Mouse (Mus musculus) cerebellum, adult 8-10 months (tissue): ENCODE measurements around the gene Plod1.
A peak's percentile ranks its signal among the peaks of the same experiment; 100 is the strongest.

Experiments
- DNase-seq: peaks from one replicate; pipeline ENCODE4 v3.0.0; 2022

Gene Plod1

DNA sequence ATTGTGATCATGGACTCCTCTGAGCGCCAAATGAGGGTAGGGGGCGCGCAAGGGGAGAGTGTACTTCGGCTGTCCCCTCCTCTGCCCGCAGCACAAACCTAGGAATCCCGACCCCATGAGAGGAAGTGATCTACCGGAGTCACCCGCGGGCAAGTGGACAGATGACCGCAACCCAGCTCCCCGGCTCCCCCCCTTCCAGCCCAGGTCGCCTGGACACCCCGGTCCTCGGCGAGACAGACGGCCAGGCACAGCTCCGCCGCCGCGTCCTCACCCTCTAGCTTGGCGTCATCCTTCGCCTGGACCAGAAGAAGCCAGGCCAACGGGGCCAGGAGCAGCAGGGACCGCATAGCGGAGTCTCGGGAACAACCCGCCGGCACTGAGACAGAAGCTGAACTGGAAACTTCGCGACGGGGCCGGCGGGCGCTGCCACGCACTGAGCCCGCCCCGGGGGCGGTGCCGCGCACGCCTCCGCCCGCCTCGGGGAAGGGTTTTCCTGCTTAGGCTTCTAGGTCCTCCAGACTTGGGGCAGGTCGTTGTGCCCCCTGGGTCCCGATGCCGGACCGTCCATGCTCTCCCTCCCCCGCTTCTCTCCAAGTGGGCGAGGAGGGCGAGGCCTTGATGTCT, at the start of gene Plod1:
Plod1 (minus strand) TSS at position 437 of the 624 bp plus-strand sequence.
- DNase-seq: peak; percentile 60

DNA sequence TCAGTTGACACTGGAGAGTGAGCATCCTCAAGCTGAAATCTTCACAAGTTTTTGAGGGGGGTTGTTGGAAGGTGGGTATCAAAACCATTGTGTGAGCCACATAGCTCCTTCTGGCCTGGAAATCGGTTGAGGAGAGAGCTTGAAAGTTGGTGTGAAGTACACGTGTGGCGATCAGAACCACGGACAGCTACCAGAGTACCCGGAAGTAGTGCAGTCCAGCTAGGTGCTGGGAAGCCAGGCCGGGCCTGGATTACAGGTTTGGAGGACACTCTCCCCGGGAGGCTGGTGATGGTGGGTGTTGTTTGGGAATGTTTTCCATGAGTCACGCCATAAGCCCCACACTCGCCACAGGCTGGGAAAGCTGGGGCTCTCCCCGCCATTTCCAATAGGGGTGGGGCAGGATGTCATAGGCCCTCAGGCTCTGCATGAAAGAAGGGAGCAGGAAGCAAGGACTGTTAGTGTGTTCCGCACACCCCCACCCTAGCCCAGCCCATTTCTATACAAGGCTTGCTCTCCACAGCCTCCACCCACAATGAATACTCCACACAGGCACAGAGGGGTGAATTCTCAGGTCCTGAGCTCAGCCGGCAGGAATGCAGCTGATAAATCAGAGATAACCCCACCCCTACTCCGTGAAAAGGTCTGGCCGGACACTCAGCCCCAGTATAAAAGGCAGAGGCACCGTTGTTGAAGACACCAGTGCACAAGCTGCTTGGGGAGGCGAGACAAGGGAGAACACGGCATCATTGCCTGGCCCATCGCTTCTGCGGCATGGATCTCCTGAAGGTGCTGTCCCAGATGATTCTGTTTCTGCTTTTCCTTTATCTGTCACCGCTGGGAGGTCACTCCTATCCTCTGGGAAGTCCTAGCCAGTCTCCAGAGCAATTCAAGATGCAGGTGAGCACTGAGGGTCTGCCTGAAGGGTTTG, 48.9 kb upstream of the Plod1 start, which contains the start of gene Nppb:
Nppb (plus strand) TSS at position 584 of the 928 bp plus-strand sequence.
- DNase-seq: no peak

DNA sequence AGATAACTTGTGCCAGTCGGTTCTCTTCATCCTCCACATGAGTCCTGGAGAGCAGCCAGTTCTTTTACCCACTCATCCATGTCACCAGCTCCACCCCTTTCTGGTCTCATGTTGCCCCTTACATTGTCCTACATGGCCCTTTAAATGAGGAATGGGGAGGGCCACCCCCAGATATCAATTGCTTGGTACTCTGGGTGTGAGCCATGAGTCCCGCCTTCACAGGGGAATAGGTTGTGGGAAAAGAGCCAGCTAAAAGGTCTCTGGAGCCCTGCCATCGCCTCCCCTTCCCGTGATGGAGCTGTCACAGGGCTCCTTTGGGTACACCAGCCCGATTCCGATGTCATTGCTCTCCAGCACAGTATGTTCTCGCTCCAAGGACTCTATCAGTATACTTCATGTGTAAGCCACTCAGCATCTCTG, 42.9 kb upstream of the Plod1 start:
- no peak for DNase-seq

DNA sequence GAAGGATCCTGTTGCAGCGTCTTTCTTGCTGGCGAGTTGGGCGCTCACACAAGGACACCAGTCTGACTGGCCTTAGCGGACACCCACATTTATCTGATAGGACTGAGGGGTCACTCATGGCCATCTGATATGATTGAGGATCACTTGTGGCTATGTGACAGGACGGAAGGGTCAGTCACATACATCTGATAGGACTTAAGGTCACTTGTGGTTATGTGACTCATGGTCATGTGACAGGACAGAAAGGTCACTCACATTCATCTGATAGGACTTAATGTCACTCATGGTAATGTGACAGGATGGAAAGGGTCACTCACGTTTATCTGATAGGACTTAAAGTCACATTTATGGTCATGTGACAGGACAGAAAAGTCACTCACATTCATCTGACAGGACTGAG, 41.8 kb upstream of the Plod1 start:
- no peak for DNase-seq

DNA sequence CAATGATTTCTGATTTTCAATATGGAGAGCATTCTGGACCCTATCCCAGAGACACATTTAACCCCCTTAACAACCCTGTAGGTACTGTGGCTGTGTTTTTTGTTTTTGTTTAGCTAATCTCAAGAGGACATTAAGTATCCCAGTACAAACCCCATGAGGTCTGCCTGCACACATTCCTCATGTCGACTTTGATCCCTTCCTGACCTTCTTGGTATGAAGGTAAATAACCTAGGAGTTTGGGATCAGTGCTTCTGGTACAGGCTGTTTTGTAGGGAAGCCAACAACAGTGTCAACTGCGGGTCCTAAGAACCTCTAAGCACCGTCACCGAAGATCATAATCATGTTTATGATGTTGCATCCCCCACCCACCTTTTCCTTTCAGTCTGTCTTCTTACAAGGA, 41.2 kb upstream of the Plod1 start:
- DNase-seq: no peak

DNA sequence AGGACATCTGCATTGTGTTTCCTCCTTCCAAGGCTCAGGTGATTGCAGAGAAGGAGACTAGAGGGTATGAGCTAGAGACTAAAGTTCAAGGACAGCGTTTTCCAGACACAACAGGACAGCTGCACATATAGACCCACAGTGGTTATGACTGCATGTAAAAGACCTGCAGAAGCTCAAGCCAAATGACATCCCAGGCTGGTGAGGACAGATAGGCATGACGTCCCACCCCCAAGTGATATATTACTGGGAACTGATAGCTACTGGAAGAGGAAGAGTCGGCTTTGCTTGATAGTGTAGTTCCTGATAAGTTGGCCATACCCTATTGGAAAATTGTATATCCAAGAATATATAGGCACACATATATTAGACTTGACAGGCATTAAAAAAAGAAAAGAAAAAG, 39.7 kb upstream of the Plod1 start:
- DNase-seq: no peak

DNA sequence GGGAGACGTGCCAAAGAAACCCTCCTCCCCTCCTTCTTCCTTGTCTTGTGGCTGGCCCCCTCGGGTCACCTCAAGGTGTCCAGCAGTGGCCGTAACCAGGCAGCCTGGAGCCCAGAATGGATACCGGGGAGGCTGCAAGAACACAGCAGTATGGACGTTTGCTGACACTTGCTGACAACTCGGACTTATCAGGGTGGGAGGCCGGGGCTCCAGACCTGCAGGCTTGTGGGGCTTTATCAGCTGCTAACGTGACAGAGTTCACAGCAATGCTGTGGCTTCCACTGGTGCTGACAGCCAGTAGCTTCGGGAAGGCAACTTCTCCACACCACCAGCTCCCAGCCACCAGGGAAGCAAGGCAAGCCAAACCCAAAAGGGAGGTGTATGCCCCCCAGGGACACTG, 32.8 kb upstream of the Plod1 start:
- no peak for DNase-seq

DNA sequence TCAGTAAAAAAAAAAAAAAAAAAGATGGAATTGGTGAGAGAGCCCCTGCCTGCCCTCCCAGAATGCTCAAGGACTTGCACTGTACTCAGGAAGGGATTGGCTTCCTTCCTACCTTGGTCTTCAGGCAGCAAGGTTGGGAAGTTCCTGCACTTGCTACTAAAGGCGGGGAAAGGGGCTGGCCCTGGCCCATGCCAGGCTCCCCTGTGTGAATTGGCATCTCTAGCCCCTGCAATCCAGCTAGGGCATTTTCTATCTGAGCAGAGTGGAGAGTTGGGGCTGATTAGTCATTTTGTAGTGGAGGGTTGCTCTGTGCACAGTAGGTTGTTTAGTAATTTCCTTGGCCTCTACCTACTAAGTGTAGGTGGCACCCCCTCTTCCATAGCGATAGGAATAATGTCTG, 32.2 kb upstream of the Plod1 start:
- DNase-seq: no peak

DNA sequence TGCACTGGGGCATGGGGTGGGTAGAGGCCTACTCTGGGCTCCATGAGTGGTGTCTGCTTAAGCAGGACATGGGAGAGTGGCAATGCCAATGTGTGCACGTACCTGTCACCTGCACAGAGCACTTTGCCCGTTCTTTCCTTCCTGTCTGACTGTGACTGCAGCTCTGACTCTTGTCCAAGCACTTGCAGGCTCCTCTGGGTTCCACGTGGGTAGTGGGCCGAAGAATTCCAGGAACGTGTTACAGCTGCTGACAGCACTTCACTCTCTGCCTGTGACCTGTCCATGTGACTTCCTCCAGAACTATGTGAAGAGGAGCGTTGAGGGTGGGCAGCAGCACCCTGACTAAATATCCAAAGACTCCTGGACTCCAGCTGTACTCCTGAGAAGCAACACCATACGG, 29.1 kb upstream of the Plod1 start:
- DNase-seq: no peak

DNA sequence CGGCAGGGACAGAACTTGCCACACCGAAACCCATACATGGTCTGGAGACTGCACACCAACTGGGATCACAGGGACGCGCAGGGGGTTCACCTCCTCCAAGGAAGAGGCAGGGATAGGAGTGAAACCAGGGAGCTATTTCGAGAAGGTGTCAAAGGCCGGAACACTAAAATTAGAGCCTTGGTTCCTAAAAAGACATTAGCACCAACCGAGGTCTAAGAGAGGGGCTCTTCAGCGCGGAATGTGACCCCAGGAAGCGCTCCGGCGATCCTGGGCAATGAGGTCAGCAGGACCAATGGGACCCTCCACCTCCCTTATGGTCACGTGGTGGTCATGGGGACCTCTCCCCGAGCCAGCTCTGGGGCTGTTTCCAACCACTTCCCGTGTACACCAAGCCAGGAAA, 27.1 kb upstream of the Plod1 start:
- no peak for DNase-seq

DNA sequence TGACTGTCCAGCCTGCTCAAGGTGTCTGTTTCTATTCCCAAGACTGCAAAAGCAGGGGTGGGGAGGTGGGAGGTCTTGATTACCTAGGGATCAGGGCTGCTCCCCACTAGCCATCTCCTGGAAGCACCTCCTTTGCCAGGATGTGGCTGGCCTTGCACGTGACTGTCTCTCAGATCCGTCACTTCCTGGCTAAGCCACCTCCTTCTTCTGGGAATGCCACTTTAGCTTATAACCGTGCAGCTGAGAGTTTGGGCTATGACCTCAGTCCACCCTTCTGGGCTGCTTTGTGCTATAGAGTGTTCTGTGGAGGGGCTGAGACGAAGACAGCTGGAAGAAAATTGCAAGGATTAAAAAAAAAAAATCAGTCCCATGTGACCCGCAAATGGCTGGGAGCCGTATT, 26.2 kb upstream of the Plod1 start:
- DNase-seq: no peak

DNA sequence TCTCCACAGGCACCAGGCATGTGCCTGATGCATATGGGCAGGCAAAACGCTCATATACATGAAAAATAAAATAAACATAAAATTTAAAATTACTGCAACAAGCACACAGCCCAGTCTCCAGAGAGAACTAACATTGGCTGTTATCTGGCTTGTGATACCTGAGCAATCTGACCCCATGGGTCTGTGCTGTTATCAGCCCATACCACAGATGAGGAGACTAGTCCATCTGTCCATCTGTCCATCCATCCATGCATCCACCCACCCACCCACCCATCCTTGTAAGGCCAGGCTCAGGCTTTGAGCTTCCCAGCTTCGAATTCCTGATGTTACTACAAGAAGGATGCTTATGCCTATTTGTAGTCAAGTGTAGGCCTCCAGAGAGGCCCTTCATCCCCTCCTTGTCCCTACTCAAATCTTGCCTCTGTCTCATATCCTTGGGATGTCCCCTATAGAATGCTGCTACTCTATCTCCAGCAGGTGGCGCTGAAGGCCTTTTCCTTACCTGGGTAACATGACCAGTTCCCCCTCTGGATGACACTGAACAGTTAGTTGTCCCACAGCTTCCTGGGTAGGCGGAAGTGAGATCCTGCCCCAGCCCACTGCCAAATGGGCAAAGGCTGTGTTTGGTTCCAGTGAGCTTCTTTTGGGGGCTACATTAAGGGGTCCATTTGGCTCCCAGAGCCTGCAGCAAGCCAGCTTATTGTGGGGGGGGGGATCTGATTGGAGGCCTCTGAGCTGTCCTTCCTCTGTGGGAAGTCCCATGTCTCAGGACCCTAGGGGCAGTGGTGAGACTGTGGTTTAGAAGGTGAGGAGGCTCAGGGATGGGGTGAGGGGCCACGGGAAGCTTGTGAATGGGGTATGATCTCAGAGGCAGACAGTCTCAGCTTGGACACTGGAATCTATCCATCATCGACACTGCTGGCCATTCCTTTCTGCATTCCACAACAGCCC, 23.6 kb upstream of the Plod1 start:
- DNase-seq: no peak

DNA sequence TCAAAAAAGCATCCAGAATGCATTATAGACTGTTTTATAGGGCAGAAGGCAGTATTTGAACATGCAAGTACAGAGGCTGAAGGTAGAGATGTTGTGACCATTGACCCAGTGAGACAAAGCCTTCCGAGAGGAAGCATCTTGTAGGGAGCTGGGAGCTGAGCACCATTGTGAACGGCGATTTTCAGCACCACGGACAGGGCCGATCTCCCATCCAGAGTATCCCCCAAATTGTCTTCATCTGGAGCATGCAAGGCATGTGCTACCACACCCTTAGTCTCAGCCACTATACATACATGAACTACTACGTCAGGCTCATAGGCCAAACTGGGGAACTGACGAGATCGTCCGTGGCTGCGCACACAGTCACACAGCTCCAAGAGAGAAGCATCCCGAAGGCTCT, 20.6 kb upstream of the Plod1 start:
- no peak for DNase-seq

DNA sequence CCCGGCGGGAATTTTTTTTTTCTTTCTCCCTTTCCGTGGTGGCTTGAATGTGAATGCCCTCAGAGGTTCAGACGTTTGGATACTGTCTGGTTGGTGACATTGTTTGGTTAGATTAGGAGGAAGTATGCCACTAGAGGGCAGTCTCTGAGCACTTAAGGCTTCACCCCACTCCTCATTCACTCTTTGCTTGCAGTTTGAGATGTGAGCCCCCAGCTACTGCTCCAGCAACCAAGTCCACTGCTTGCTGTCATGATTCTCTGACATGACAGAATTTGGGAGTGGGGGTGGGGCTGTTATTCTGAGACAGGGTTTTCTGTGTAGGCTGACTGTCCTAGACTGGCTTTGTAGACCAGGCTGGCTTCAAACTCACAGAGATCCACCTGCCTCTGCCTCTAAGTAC, 17.0 kb upstream of the Plod1 start:
- DNase-seq: no peak

DNA sequence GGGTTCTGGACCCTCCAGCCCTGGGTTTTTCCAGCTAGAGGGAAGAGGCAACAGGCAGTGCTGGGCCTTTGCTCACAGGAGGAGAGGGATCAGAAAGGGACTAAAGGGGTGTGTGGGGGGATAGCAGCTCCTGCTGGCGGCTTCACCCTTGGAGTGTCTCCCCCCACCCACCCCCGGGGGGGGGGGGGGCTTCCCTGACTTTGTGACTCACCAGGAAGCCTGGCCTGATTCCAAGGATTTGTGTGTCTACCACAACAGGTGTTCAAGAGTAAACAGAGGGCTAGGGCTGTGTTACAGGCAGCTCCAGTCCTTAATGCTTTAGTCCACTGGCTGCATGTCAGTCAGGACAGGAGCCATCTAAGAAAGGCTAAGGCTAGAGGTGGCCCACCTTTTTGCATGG, 10.9 kb upstream of the Plod1 start:
- DNase-seq: no peak

DNA sequence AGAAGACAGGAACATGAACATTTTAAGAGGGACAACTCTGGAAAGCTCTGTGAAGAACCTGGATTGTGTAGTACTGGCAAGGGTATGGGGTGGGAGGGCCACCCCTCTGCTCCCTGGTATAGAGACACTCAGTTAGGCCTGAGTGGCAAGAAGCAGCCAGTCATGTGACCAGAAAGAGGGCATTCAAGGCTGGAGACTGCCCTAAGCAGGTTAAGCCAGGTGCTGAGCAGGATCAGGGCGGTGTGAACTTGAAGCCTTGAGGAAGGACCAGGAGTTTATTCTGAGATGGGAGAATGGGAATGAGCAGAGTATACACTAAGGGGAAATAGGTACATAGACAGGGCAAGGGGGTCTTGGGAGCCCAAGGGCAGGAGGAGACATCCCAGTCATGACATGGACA, 6.4 kb upstream of the Plod1 start:
- DNase-seq: no peak

DNA sequence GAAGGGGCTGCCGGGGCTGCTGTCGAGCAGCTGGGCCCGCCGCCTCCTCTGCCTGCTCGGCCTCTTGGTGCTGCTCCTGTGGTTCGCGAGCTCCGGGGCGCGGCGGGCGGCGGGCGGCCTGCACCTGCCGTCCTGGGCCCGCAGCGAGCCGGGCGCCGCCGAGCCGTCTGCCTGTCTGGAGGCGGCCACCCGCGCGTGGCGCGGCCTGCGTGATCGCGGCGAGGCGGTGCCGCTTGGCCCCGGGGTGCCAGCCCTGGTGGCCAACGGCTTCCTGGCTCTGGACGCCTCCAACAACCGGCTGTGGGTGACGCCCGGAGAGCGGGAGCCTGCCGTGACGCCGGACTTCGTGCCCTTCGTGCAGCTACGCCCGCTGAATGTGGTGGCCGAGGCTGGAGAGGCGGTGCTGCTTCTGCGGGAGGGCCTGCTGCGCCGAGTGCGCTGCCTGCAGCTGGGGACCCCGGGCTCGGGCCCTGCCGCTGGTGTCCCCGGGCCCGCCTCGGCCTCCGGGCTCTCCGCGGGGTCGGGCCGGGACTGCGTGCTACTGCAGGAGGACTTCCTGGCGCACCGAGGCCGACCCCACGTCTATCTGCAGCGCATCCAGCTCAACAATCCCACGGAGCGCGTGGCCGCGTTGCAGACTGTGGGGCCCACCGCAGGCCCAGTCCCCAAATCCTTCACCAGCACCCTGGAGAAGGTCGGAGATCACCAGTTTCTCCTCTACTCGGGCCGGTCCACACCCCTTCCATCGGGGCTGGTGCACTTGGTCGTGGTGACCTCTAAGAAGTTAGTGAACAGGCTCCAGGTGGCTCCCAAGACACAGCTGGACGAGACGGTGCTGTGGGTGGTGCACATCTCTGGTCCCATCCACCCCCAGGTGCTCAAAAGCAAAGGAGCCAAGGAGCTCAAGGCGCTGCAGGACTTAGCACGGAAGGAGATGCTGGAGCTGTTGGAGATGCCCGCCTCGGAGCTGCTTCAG, 4.8 kb upstream of the Plod1 start:
- DNase-seq: peak; percentile 22

DNA sequence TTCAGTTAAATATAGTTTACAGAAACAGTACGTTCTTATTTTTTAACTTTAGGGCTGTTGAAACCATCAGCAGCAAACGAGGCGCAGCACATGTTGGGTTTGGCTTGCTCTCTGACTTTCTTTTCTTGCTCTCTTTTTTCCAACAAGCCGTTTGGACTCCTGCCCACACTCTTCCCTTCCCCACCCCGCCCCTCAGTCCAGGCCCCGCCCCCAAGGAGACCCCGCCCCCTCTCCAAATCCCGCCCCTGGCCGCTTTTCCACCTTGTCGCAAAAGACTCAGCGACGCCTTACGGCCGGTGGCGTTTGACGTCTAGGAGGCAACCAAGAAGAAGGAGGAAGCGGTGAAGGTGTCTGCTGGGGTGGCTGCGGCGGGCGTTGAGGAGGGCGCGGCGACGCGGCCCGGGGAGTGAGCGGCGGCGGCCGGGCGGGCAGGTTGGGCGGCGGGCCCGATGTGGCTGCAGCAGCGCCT, 4.0 kb upstream of the Plod1 start, which contains the start of gene 2510039O18Rik:
2510039O18Rik (plus strand) TSS at position 320 of the 469 bp plus-strand sequence.
- peak; percentile 75 for DNase-seq

DNA sequence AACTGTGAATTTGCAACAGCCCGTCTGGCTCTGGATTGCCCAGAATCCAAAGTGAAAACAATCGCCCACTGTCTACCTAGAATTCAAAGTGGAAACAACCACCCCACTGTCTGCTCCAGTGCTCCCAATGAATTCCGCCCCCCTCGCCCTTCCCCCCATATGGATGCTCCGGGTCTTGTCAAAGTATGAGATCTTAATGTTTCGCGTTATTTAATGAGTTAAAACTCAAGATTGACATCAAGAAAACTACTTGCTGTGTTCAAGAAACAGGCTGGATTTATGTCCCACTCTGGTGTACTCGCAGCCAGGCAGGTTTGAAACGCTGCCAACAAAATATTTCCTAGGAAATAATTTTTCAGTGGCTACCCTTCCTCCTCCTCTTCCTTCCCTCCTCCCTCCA, 3.5 kb upstream of the Plod1 start:
- DNase-seq: no peak

DNA sequence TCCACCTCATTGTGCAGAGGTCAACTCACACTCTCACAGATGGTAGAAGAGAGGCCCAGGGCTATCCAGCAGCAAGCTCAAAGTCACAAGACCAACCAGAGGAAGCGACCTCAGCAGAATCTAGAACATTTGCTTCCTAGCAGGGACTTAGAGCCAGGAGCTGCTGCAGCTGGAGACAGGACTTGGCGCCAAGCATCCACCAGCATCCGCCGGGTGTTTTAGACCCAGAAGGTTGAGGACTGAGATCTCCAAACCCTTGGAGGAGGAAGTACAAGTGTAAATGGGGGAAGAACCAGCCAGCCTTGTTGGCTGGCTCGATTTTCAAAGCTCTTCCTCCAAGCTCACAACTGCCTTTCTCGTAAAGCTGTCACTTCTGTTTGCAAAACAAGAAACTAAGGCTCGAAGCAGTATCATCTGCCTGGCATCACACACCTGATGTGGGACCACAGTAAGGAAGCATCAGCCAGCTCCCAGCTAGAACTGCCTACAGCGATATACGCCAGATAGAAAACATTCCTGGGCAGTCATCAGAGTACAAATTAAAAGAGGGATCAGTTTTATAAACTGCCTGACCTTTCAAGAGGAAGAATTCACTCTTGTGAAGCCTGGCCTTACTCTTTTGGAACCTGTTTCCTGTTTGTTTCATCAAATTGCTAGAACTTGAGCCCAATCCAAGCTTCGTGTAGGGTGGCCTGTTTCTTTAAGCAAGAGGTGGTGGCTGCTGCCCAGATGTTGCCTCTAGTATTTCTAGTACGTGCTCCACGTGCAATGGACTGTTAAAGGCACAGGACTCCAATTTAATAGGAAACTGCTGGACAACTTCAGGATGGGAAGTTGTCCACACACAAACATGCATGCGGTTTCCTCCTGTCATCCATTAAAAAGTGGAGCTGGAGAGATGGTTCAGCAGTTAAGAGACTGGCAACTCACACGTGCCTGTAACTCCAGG, 1.9 kb upstream of the Plod1 start:
- no peak for DNase-seq

DNA sequence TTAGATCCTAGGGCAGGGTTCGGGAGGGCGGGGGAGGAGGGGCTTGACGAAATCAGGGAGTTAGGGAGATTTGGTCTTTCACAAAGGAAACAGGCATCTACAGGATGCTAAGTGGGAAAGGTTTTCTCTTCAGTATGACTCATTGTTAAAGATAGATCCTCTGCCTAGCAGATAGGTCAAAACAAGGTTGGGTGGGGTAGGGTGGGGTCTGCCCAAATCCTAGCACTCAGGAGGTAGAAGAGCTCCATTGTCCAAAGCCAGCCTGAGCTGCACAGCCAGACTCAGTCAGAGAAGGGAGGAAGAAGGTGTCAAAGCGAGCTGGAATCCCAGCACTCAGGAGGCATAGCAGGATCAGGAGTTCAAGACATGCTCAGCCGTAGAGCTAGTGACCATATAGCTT, 919 bp upstream of the Plod1 start:
- no peak for DNase-seq
